Mouse (Mus musculus) heart, adult 2 months (tissue): ENCODE measurements around the gene Aatk.

Experiments used
- CTCF ChIP-seq: fragments of 200-600 bp; IDR thresholded peaks from 2 replicates; pipeline ENCODE4 v1.8.1; 2022; ENCODE audit warnings: antibody characterized with exemption, mild to moderate bottlenecking, moderate library complexity
- EP300 ChIP-seq: fragments of 200-500 bp; IDR thresholded peaks from 2 replicates; pipeline ENCODE4 v1.6.1; 2011; ENCODE audit warnings: low read depth, low read length, control low read depth; ENCODE audit not compliant: insufficient read depth
- POLR2A ChIP-seq: fragments of 200-500 bp; IDR thresholded peaks from 2 replicates; pipeline ENCODE4 v1.6.1; 2011; ENCODE audit warnings: mild to moderate bottlenecking, low read depth, low read length, control low read depth; ENCODE audit not compliant: insufficient read depth

- no peak for TF ChIP-seq CTCF
- TF ChIP-seq EP300: no peak
- TF ChIP-seq POLR2A: no peak
Observed at GRCm38 (mm10) chr11:119970021-119970851, 76.7 kb downstream of the Aatk start.
